Mouse (Mus musculus): ENCODE results near the gene Syt5.
A peak's percentile ranks its signal among the peaks of the same experiment; 100 is the strongest.
"Not testable (repeated sequence)": the region's sequence is repeated elsewhere in the genome, so short reads cannot be mapped to it uniquely, and the experiment has no call there.

Gene Syt5

DNA sequence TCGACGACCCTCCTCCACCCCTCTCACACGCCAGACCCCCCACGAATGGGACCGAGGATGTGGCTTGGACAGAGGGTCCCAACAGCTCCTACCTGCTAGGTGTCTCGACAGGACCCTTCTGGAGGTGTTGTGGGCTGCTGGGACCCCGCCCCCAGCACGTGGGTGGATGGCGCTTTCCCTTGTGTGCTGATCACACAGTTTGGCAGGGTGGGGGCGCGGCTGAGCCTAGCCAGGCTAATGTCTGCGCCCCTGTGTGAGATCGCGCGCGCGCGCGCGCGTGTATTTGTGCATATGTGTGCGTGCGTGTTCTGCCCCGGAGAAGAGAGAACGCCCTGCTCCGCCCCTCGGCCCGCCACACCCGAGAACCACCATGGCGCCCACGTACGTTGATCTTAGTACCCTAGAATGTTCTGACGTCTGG, at the start of gene Syt5:
TSS of gene Syt5 (minus strand) at position 321 of the 421 bp plus-strand sequence.
- DNase-seq (ENCODE audit: low spot score) = no peak

- DNase-seq (ENCODE audit: low spot score) = not testable (repeated sequence)
These were observed 49.7 kb upstream of the Syt5 start for GRCm38 (mm10) chr7:4597046-4597445.

GRCm38 (mm10) chr7:4581481-4581880, 34.1 kb upstream of the Syt5 start:
- not testable (repeated sequence) for DNase-seq (ENCODE audit: low spot score)

DNA sequence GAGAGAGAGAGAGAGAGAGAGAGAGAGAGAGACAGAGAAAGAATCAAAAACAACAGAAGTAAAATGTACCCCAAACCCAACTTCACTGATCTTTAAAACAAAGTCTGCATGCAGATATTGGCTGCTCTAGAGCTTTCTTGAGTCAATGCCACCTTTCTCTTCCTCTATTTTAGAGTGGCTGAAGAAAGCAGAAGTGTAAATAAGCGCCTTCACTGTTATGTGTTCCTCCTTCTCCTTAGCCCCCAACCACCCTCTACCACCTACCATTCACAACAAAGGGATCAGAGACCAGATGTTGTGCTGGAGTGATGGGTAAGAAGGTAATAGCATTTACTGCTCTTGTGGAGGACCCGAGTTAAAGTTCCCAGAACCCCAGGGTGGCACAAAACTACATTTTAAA, 25.0 kb upstream of the Syt5 start:
- not testable (repeated sequence) for DNase-seq (ENCODE audit: low spot score)

- DNase-seq (ENCODE audit: low spot score) = no peak
These were observed 15.3 kb upstream of the Syt5 start for GRCm38 (mm10) chr7:4562660-4563059.

GRCm38 (mm10) chr7:4557167-4557560, 9.8 kb upstream of the Syt5 start:
- no peak for DNase-seq (ENCODE audit: low spot score)

DNA sequence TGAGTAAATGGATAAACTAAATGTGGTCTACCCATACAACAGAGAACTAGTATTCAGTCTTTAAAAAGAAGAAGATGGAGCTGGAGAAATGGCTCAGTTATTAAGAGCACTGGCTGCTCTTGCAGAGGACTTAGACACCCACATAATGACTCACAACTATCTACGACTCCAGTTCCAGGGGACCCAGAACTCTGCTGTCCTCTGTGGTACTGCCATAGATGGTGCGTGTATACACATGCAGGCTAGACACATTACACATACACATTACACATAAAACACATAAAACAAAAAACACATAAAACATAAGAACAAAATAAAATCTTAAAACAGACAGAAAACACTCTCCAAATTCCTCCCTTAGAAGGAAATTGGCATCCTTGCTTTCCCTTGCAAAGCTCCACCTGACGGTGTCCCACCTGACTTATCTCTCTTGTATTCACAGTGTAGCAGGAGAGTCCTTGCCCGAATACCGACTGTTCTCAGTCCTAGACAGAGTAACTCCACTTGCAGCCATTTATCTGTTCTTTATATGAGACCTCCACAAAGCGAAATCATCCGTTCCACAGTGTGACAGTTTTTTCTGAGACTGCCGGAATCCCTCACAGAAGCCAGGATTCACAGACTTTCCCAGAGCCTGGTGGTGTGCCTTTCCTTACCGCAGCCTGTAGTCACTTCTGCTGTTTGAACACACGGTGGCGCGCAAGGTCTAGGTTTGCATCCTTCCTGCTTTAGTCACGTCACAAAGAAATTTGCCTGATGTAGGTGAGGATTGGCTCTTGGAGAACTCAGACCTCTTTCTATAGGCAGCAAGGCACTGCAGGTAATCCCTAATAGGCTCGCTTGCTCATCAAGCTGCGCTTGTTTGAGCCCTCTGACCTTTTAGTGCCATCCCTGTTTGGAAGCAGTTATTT, 9.2 kb upstream of the Syt5 start:
- DNase-seq (ENCODE audit: low spot score) = peak; percentile 24

DNA sequence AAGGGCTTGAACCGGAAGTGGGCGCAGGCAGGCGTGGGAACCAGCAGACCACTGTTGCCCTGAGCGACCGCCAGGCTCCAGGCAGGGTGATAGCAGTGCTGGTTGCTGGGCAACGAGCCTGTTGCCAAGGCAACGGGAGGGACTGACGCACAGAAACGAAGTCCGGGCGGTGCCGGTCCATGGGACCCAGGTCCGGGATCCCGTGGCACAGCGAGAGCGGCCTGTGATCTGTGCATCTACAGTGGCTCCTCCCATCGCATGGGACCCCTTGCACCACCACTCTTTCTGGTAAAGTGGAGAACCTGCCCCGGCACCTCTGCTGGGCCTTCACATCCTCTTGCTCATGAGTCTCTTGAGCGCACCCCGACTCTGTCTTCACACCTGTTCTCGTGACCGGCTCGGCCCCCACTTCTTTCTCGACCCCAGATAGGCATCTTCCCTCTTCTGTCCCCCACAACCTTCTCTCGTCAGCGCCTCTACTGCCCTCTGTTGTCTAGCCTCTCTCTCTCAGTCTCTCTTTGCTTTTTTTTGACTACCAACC, 680 bp downstream of the Syt5 start:
- DNase-seq (ENCODE audit: low spot score) = no peak

- no peak for DNase-seq (ENCODE audit: low spot score)
These were observed 1.3 kb downstream of the Syt5 start for GRCm38 (mm10) chr7:4546050-4546449.

- DNase-seq (ENCODE audit: low spot score) = no peak
These were observed 5.3 kb downstream of the Syt5 start for GRCm38 (mm10) chr7:4542013-4542412.

DNA sequence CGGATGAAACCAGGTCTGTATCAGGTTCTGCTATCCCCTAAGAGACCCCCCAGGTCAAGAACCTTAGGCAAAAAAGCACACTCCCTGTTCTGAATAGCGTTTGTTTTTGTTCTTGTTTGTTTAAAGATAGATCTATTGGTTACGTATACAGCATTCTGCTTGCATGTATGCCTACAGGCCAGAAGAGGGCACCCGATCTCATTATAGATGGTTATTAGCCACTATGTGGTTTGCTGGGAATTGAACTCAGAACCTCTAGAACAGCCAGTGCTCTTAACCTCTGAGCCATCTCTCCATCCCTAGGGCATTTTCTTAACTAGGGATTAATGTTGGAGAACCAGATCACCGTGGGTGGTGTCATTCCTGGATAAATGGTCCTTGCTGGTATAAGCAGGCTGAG, 6.0 kb downstream of the Syt5 start:
- no peak for DNase-seq (ENCODE audit: low spot score)

DNA sequence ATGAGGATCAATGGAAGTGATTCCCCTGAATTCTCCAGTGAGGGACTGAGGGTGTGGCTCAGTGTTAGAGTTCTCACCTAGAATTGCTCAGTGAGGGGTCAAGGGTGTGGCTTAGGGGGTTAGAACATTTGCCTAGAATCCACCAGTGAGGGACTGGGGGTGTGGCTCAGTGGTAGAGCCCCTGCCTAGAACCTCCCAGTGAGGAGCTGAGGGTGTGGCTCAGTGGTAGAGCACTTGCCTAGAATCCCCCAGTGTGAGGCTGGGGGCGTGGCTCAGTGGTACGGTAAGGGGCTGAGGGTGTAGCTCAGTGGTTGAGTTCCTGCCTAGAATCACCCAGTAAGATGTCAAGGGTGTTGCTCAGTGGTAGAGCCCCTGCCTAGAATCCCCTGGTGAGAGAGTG, 8.3 kb downstream of the Syt5 start:
- DNase-seq (ENCODE audit: low spot score) = no peak

GRCm38 (mm10) chr7:4537181-4537580, 10.2 kb downstream of the Syt5 start:
- DNase-seq (ENCODE audit: low spot score) = no peak

GRCm38 (mm10) chr7:4536369-4536768, 11.0 kb downstream of the Syt5 start:
- no peak for DNase-seq (ENCODE audit: low spot score)

- peak; percentile 36 for DNase-seq (ENCODE audit: low spot score)
These were observed 15.2 kb downstream of the Syt5 start, which contains the start of gene Dnaaf3 for GRCm38 (mm10) chr7:4532005-4532729. Gene Dnaaf3, minus strand, starts transcription at chr7:4532453.

DNA sequence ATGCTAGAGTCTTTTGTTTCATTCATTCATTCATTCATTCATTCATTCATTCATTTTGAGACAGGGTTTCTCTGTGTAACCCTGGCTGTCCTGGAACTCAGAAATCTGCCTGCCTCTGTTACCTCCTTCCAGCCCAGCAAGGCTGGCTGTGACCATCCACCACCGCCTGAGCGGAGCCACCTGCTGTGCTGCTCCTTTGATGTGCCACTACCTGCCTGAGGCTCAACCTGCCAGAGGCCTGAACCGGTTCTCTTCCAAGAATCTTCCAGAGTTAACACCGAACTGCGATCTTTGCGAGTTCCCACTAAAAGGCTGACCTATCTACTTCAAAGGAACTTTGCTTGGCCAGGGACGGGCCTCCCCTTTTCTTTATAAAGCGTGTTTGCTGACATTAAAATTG, 17.2 kb downstream of the Syt5 start:
- not testable (repeated sequence) for DNase-seq (ENCODE audit: low spot score)

- DNase-seq (ENCODE audit: low spot score) = no peak
These were observed 20.0 kb downstream of the Syt5 start for GRCm38 (mm10) chr7:4527302-4527689.

DNA sequence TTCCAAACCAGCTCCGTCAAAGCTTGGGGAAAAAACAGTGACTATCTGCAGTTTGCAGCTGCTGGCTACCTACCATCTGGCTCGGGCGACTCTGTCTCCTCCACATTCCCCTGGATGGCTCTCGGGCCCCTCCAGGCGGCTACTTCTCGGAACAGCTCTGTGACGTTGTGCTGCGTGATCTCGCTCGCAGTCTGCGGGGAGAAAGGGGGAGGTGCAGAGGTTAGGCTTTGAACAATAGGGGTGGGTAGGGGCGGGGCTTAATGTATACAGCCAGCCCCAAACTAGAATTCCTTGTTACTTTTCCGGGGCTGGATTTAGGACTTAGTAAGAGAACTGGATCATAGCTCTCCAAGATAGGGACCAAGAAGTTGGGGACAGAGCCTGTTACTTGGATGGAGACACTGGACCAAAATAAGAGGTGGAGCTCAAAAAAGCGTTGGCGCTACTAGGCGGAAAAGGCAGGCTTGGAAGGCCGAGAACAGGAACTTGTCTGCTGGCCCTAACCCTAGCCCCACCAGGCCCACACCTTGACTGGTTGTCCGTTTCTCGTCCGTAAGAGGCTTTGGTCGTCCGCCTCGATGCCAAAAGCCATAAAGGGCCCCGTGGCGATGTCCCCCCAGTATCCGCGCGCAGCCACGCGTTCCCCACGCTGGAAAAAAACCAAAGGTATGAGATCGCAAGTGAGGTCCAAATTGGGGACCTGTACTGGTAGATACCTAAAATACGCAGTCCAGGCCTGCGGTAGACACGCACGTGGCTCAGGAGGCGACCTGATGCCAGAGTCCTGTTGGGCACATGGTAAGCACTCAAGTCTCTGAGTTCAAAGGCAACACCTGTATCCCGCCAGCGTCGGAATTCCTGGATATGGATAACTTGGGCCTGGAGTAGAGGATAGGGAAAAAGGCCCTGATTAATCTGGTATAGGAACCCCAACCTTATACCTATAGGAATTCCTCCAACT, 20.7 kb downstream of the Syt5 start:
- DNase-seq (ENCODE audit: low spot score) = no peak

GRCm38 (mm10) chr7:4524212-4524922, 23.0 kb downstream of the Syt5 start, which contains the start of gene Tnni3:
Gene Tnni3, minus strand, starts transcription at chr7:4524229.
- DNase-seq (ENCODE audit: low spot score) = not testable (repeated sequence)

- no peak for DNase-seq (ENCODE audit: low spot score)
These were observed 23.9 kb downstream of the Syt5 start for GRCm38 (mm10) chr7:4523205-4524130.
